Mouse (Mus musculus) intestine, postnatal 0 days (tissue): ENCODE data around the gene Fscn2. TPM values are rescaled to one million over a fixed set of nuclear protein-coding genes. Genes with fewer than 3 reads are reported as not detected.
"Not testable (repeated sequence)": the region's sequence is repeated elsewhere in the genome, so short reads cannot be mapped to it uniquely, and the experiment has no call there.

Experiments
- ATAC-seq: fragments of 200-750 bp; cut with Nextera tagmentation; 2 replicates; pipeline ENCODE4 v1.8.0; 2017; ENCODE audit warnings: mild to moderate bottlenecking, moderate TSS enrichment, moderate library complexity
- H3K27ac ChIP-seq: fragments of 300-500 bp; sonication (generic); 2 replicates; pipeline ENCODE4 v1.5.1; 2014; ENCODE audit warnings: mild to moderate bottlenecking, low read depth, low read length, moderate library complexity
- H3K27me3 ChIP-seq: fragments of 300-500 bp; sonication (generic); replicated peaks from 2 replicates; pipeline ENCODE4 v1.6.1; 2014; ENCODE audit warnings: low read length, mixed read lengths; ENCODE audit not compliant: control insufficient read depth, insufficient read depth
- H3K36me3 ChIP-seq: fragments of 300-500 bp; sonication (generic); 2 replicates; pipeline ENCODE4 v1.6.1; 2014; ENCODE audit warnings: mild to moderate bottlenecking, moderate library complexity; ENCODE audit not compliant: control insufficient read depth, insufficient read depth
- H3K4me1 ChIP-seq: fragments of 300-500 bp; sonication (generic); replicated peaks from 2 replicates; pipeline ENCODE4 v1.6.1; 2014; ENCODE audit warnings: antibody characterized with exemption, low read length, mixed read lengths; ENCODE audit not compliant: control insufficient read depth, insufficient read depth
- H3K4me2 ChIP-seq: fragments of 300-500 bp; sonication (generic); replicated peaks from 2 replicates; pipeline ENCODE4 v1.6.1; 2014; ENCODE audit warnings: low read depth, mild to moderate bottlenecking, moderate library complexity
- H3K4me3 ChIP-seq: fragments of 300-500 bp; sonication (generic); 2 replicates; pipeline ENCODE4 v1.5.1; 2014; ENCODE audit warnings: low read depth, low read length
- H3K9ac ChIP-seq: fragments of 300-500 bp; sonication (generic); 2 replicates; pipeline ENCODE4 v1.6.1; 2014; ENCODE audit warnings: mild to moderate bottlenecking, low read depth, low read length
- H3K9me3 ChIP-seq: fragments of 300-500 bp; sonication (generic); 2 replicates; pipeline ENCODE4 v1.6.1; 2016; ENCODE audit warnings: mixed run types; ENCODE audit not compliant: control insufficient read depth
- CTCF ChIP-seq: sonication (generic); IDR thresholded peaks from 2 replicates; pipeline ENCODE4 v1.5.1; 2016; ENCODE audit warnings: low read depth, mild to moderate bottlenecking, control low read depth, antibody characterized with exemption, moderate library complexity
- WGBS: fragments of 180-500 bp; shearing (Covaris S2); extraction: QIAGEN DNeasy Blood & Tissue Kit; methylation state at CpG from one replicate; pipeline ENCODE4 v1.1.7; 2014; 5-methylcytosine and 5-hydroxymethylcytosine counted together
- polyA plus RNA-seq: library from polyadenylated mRNA; unstranded; fragments of >200 nt; fragmentation: Nextera tagmentation; extraction: Ambion mirVana; gene quantifications from 2 replicates; pipeline ENCODE4 v1.2.1, GENCODE M21; 2015

The Fscn2 gene
- polyA plus RNA-seq, 1 experiment from 2014 or later: 0.16 TPM

DNA sequence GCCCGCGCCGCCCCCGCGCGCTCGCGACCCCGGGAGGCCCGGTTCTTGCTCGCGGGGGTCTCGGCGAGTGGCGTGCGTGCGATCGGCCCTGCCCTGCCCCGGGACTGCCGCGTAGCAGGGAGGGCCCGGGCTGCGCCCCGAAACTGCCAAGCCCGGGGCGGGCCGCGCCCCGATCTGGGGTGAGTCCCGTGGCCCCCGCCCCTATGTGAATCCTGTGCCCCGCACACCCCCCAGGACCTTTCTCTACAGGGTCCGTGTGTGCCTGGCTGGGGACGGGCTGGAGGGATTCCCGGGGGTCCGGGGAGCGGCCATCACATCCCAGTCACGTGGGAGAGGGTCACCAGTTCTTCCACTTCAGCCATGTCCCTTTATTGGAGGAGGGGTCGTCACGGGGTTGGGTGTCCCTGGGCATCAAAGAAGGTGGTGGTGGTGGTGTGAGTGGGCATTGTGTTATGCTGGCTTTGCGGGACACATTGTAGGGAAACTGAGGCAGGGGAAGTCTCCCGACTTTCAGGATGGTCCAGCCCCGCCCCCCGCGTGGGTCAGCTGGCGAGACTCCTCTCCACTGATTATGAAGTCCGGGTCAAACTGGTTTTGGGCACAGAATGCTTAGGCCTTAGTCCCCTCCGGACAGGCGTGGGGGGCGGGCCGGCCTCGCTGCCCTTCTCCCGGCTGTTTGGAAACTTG is 12.5 kb upstream of the Fscn2 start:
- H3K27me3 ChIP-seq: no peaks in the 10 kb centered on the region
- peaks cover 14% of the 10 kb centered on the region for H3K36me3 ChIP-seq
- WGBS: 1% methylated on average over 50 of the region's 53 CpGs
- no peaks in the 10 kb centered on the region; the same call in 1 of the 2 replicates for H3K4me1 ChIP-seq
- TF ChIP-seq CTCF: no peak
- H3K9me3 ChIP-seq: no peaks in the 10 kb centered on the region
- peak overlapping the region; percentile 91 for H3K4me3 ChIP-seq
- peak overlapping the region; percentile 100 for H3K9ac ChIP-seq
- peak; percentile 18 for ATAC-seq
- peak overlapping the region; percentile 99 for H3K27ac ChIP-seq
- peak overlapping the region; percentile 80 for H3K4me2 ChIP-seq

DNA sequence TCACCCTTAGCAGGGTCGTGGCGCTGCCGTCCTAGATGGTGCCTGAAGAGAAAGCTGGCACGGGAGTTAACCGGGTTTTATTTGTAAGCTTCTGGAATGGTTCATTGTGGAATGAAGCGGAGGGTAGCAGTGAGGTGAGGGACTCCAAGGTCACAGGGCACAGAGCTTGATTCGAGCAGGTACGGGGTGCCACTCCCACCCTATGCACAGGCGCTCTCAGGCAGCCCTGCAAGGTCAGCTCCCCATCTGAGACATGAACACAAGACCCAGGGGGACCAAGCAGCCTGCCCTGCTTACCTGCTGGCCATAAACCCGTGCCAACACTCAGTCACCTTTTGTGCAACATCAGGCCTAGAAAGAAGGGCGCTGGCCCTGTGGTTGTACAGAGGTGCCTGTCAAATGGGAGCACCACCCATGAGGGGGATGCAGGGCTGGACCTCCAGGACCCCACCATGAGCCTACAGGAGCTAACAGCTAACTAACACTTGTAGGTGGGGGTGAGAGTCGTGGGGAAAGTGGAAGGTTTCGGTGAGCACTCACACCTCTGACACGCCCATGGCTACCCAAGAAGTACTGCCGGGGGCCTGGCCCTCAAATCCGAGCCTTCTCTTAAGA is 11.9 kb upstream of the Fscn2 start:
- H3K9me3 ChIP-seq: no peaks in the 10 kb centered on the region
- peak overlapping the region; percentile 100 for H3K9ac ChIP-seq
- H3K4me2 ChIP-seq: peak overlapping the region; percentile 80
- H3K4me3 ChIP-seq: peak overlapping the region; percentile 91
- TF ChIP-seq CTCF: no peak
- WGBS: 3% methylated on average over 16 of the region's 16 CpGs
- peak overlapping the region; percentile 99 for H3K27ac ChIP-seq
- peak; percentile 2 for ATAC-seq
- H3K4me1 ChIP-seq: no peaks in the 10 kb centered on the region; the same call in 1 of the 2 replicates
- no peaks in the 10 kb centered on the region for H3K27me3 ChIP-seq
- peaks cover 14% of the 10 kb centered on the region for H3K36me3 ChIP-seq

DNA sequence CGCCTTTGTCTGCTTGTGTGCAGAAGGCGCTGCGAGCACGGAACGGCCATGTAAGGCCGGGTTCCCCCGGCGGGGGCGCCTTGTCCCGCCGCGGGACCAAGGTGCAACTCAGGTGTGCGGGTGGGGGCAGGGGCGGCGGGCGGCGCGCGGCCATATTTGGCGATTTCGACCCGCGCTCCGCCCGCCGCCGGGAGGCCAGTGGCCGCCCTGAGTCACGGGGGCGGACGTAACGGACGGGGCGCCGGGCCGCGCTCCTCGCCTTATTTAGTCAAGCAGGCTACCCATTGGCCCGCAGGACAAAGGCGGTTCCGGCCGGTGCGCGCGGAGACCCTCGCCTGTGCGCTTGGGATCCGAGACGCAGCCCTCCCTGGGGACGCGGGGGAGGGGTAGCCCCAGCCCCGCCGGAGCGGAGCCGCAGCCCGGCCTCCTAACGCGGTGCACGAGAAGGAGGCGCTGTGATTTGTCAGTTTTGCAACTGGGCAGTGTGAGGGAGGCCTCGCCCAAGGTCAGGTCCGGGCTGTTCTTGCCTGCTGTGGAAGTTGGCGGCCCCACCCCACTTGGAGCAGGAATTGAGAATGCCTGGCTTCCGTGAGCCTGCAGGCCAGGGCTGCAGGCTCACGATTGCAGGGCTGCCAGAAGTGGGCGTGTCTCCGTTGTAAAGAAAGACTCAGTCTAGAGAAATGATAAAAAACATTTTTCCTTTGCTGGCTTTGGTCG is 11.2 kb upstream of the Fscn2 start:
- TF ChIP-seq CTCF: peak; percentile 19
- H3K9me3 ChIP-seq: no peaks in the 10 kb centered on the region
- H3K9ac ChIP-seq: peak overlapping the region; percentile 100
- H3K27ac ChIP-seq: peak overlapping the region; percentile 99
- ATAC-seq: peak; percentile 68
- H3K27me3 ChIP-seq: no peaks in the 10 kb centered on the region
- under 1% methylated on average over 68 of the region's 68 CpGs for WGBS
- H3K4me2 ChIP-seq: peak overlapping the region; percentile 80
- H3K36me3 ChIP-seq: peaks cover 9% of the 10 kb centered on the region
- no peaks in the 10 kb centered on the region; the same call in 1 of the 2 replicates for H3K4me1 ChIP-seq
- peak overlapping the region; percentile 91 for H3K4me3 ChIP-seq

GRCm38 (mm10) chr11:120350711-120351110 is 10.6 kb upstream of the Fscn2 start:
- Histone ChIP-seq H3K27ac (peak overlapping the region; percentile 99), H3K4me2 (peak overlapping the region; percentile 80), H3K9ac (0 out of 2 replicates have a peak overlapping the region, but pooled peaks have one; percentile 5), H3K36me3 (peaks cover 5% of the 10 kb centered on the region; the same call in 1 of the 2 replicates), H3K27me3 (no peaks in the 10 kb centered on the region), H3K9me3 (no peaks in the 10 kb centered on the region), H3K4me1 (no peaks in the 10 kb centered on the region; the same call in 1 of the 2 replicates), H3K4me3 (peak overlapping the region; percentile 91)
- WGBS: 9% methylated on average over 11 of the region's 11 CpGs
- TF ChIP-seq CTCF: no peak
- ATAC-seq: no peak

- no peak overlapping the region for H3K9ac ChIP-seq
Observed at GRCm38 (mm10) chr11:120351250-120352092, 9.9 kb upstream of the Fscn2 start.

GRCm38 (mm10) chr11:120352093-120352350 is 9.3 kb upstream of the Fscn2 start:
- H3K9ac ChIP-seq, H3K36me3 ChIP-seq, H3K9me3 ChIP-seq, H3K4me1 ChIP-seq, H3K4me3 ChIP-seq, H3K4me2 ChIP-seq, ATAC-seq, H3K27me3 ChIP-seq: not testable (repeated sequence)
- 85% methylated on average over 5 of the region's 5 CpGs for whole genome bisulfite sequencing
- H3K27ac ChIP-seq: peak overlapping the region; percentile 99

More at GRCm38 (mm10) chr11:120351250-120352092, 9.9 kb upstream of the Fscn2 start:
- no peak for TF ChIP-seq CTCF
- no peak for ATAC-seq
- Histone ChIP-seq H3K36me3 (peaks cover 3% of the 10 kb centered on the region; the same call in 1 of the 2 replicates), H3K27me3 (no peaks in the 10 kb centered on the region), H3K4me3 (no peak overlapping the region), H3K4me1 (no peaks in the 10 kb centered on the region; the same call in 1 of the 2 replicates), H3K9me3 (no peaks in the 10 kb centered on the region), H3K4me2 (peak overlapping the region; percentile 80; the same call in 1 of the 2 replicates), H3K27ac (peak overlapping the region; percentile 99)
- 63% methylated on average over 10 of the region's 10 CpGs for WGBS
